Mouse (Mus musculus) lung, adult 2 months (tissue): Measurements from ENCODE around the gene Atf6b. TPM values are rescaled to one million over a fixed set of nuclear protein-coding genes. Genes with fewer than 3 reads are reported as not detected.
A peak's percentile ranks its signal among the peaks of the same experiment; 100 is the strongest.

Experiments
- DNase-seq: peaks from one replicate; pipeline ENCODE4 v3.0.0; 2022
- H3K4me1 ChIP-seq: fragments of 200-500 bp; 2 replicates; pipeline ENCODE4 v1.6.1; 2011; ENCODE audit warnings: low read length; ENCODE audit not compliant: control insufficient read depth, insufficient read depth
- H3K4me3 ChIP-seq: fragments of 200-500 bp; replicated peaks from 2 replicates; pipeline ENCODE3; 2011; ENCODE audit warnings: low read depth, mild to moderate bottlenecking, control low read depth, low read length; ENCODE audit errors: extremely low read depth
- CTCF ChIP-seq: fragments of 200-500 bp; IDR thresholded peaks from 2 replicates; pipeline ENCODE4 v1.5.1; 2011; ENCODE audit warnings: mild to moderate bottlenecking, low read length, control low read depth; ENCODE audit not compliant: insufficient read depth
- POLR2A ChIP-seq: fragments of 200-500 bp; IDR thresholded peaks from 2 replicates; pipeline ENCODE4 v1.6.1; 2011; ENCODE audit warnings: low read depth, mild to moderate bottlenecking, control low read depth, low read length, borderline replicate concordance; ENCODE audit errors: extremely low read depth
- WGBS: fragments of 180-500 bp; shearing (Covaris S2); methylation state at CpG from one replicate; pipeline ENCODE4 v1.1.7; 2018; 5-methylcytosine and 5-hydroxymethylcytosine counted together
- polyA plus RNA-seq: library from polyadenylated mRNA; depleted of rRNA; stranded (reverse); fragments of >200 nt; gene quantifications from 2 replicates; pipeline ENCODE4 v1.2.3, GENCODE M21; 2012; rRNA removed

Gene Atf6b
- 81.8 and 88.0 TPM in 2 replicates for polyA plus RNA-seq

GRCm38 (mm10) chr17:34646906-34647787 is at the start of gene Atf6b:
Gene Atf6b, plus strand, starts transcription at chr17:34647146.
- Histone ChIP-seq H3K4me3 (peak within 1 kb of the TSS; percentile 82), H3K4me1 (peaks cover 5% of the 10 kb centered on the region; the same call in 1 of the 2 replicates)
- DNase-seq: peak; percentile 84
- TF ChIP-seq CTCF: no peak
- TF ChIP-seq POLR2A: peak; percentile 51; the same call in 1 of the 2 replicates
- under 1% methylated on average over 66 of the region's 66 CpGs for WGBS

GRCm38 (mm10) chr17:34597566-34598095 is 49.3 kb upstream of the Atf6b start, which contains the start of gene Ager:
Gene Ager, plus strand, starts transcription at chr17:34597862.
- no peaks in the 10 kb centered on the region; the same call in 1 of the 2 replicates for H3K4me1 ChIP-seq
- peak; percentile 74 for DNase-seq
- no peak for TF ChIP-seq CTCF
- TF ChIP-seq POLR2A: peak; percentile 86; the same call in 1 of the 2 replicates
- H3K4me3 ChIP-seq: peak within 1 kb of the TSS; percentile 31
- WGBS: 19% methylated on average over 6 of the region's 6 CpGs

- WGBS: 67% methylated on average over 9 of the region's 9 CpGs
- no peak for DNase-seq
- H3K4me3 ChIP-seq: no peak overlapping the region
- TF ChIP-seq CTCF: no peak
- no peak for TF ChIP-seq POLR2A
- peaks cover 6% of the 10 kb centered on the region; the same call in 1 of the 2 replicates for H3K4me1 ChIP-seq
Measured at GRCm38 (mm10) chr17:34599891-34600290, 47.1 kb upstream of the Atf6b start.

- Histone ChIP-seq H3K4me1 (peaks cover 11% of the 10 kb centered on the region), H3K4me3 (no peak overlapping the region)
- TF ChIP-seq CTCF: no peak
- peak; percentile 9; the same call in 1 of the 2 replicates for TF ChIP-seq POLR2A
- 69% methylated on average over 12 of the region's 12 CpGs for WGBS
- DNase-seq: no peak
Measured at GRCm38 (mm10) chr17:34601796-34602195, 45.1 kb upstream of the Atf6b start.

- no peak for TF ChIP-seq CTCF
- peak; percentile 75; the same call in 1 of the 2 replicates for TF ChIP-seq POLR2A
- peak; percentile 95 for DNase-seq
- under 1% methylated on average over 30 of the region's 30 CpGs for WGBS
- H3K4me3 ChIP-seq: peak within 1 kb of the TSS; percentile 99
- peaks cover 12% of the 10 kb centered on the region for H3K4me1 ChIP-seq
Measured at GRCm38 (mm10) chr17:34603375-34604060, 43.4 kb upstream of the Atf6b start, which contains the start of gene Rnf5. Gene Rnf5, minus strand, starts transcription at chr17:34603690.

- TF ChIP-seq CTCF (no peak), POLR2A (peak; percentile 97)
- H3K4me3 ChIP-seq: peak within 1 kb of the TSS; percentile 99
- DNase-seq: peak; percentile 95
- WGBS: under 1% methylated on average over 35 of the region's 35 CpGs
- H3K4me1 ChIP-seq: peaks cover 12% of the 10 kb centered on the region
Measured at GRCm38 (mm10) chr17:34604061-34604508, 42.9 kb upstream of the Atf6b start, which contains the start of gene Agpat1. Gene Agpat1, plus strand, starts transcription at chr17:34604262.

GRCm38 (mm10) chr17:34604511-34605237 is 42.3 kb upstream of the Atf6b start:
- no peak for DNase-seq
- TF ChIP-seq POLR2A (no peak), CTCF (no peak)
- Histone ChIP-seq H3K4me3 (peak overlapping the region; percentile 65), H3K4me1 (peaks cover 12% of the 10 kb centered on the region)
- 15% methylated on average over 24 of the region's 24 CpGs for whole genome bisulfite sequencing

- Histone ChIP-seq H3K4me3 (peak overlapping the region; percentile 96), H3K4me1 (peaks cover 12% of the 10 kb centered on the region)
- under 1% methylated on average over 30 of the region's 30 CpGs for WGBS
- DNase-seq: peak; percentile 97
- TF ChIP-seq POLR2A: peak; percentile 88
- no peak for TF ChIP-seq CTCF
Measured at GRCm38 (mm10) chr17:34605609-34606008, 41.3 kb upstream of the Atf6b start.
